Mouse (Mus musculus): Measurements from ENCODE around the gene Gm45837.

DNA sequence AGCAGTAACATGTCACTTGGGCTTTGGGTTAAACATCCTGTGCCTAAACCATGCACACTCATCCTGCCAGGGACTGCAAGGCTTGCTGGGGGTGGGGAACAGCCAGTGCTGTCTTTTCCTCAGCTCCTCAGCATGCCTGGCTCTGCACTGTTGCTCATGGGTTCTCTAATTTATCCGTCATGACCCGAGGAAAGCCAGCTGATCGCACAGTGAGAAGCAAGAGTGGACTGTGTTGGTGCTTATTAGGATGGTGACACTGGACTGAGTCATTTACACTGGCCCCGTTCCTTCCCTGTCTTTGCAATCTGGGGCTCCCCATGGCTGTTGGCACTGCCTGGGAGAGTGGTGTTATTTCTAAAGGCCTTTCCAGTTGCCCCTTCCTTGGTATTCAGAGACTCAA, 33.5 kb downstream of the Gm45837 start:
- TF ChIP-seq CTCF (IDR thresholded peaks at IDR 0.05 in 2 of 3, conservative IDR thresholded peaks at IDR 0.05 in 1 of 3; ENCODE audit: control insufficient read depth in 1 of 3, insufficient read depth in 1 of 3, low read depth in 2 of 3, low read length in 3 of 3, poor library complexity in 1 of 3, severe bottlenecking in 1 of 3): no peak
- TF ChIP-seq E2F4 (IDR thresholded peaks at IDR 0.05; ENCODE audit: borderline replicate concordance, low read depth, low read length): no peak
- no peak for TF ChIP-seq POLR2A (IDR thresholded peaks at IDR 0.05; ENCODE audit: control insufficient read depth in 1 of 2, insufficient read depth in 1 of 2, low read depth in 1 of 2, low read length in 2 of 2, poor library complexity in 1 of 2)
- TF ChIP-seq ZC3H11A (IDR thresholded peaks at IDR 0.05; ENCODE audit: low read depth, low read length): no peak

Data from MEL (cell line).